9 mouse cellular contexts compared by ENCODE assay signal in genomic region chr17:31557947-31558542, GRCm38 (mm10). TPM values are rescaled to one million over a fixed set of nuclear protein-coding genes. Genes with fewer than 3 reads are reported as not detected.
A peak's percentile ranks its signal among the peaks of the same experiment; 100 is the strongest.
DNase-seq lines count a peak whose midpoint lies in the region; ATAC-seq and TF ChIP-seq lines count a peak whose summit lies in the region.
"Had no signal": no experiment of that assay in that cellular context is flagged by ENCODE, and none has a peak within 500 bp of the region (broad histone marks: within the 10 kb centered on the region; RNA-seq: fewer than 3 reads in every experiment).

No protein-coding gene starts in this region.

- peaks cover 11% of the 10 kb centered on the region for H3K4me1 ChIP-seq in forebrain, embryonic 14.5 days (ENCODE audit: control insufficient read depth, insufficient read depth, low read length)
- H3K4me1 ChIP-seq in liver, postnatal 0 days (ENCODE audit: insufficient read depth), result peaks cover 11% of the 10 kb centered on the region

- DNase-seq in embryo, embryonic 11 days, result peak; percentile 27
- no peak for DNase-seq in embryo, embryonic 10 days (ENCODE audit: low spot score)
- DNase-seq in CD4-positive helper T cell, adult 2 months (ENCODE audit: low read depth, low spot score), result peak; percentile 41
- DNase-seq in forebrain, embryonic 14.5 days (ENCODE audit: low spot score), result no peak
- no peak for DNase-seq in liver, postnatal 0 days
- no peak for DNase-seq in spleen, adult 12 weeks (ENCODE audit: low spot score)
- no peak for DNase-seq in cerebellum, adult 9-10 months
- no peak for DNase-seq in left cerebral cortex, postnatal 10 days (ENCODE audit: extremely low spot score in 1 of 2, low spot score in 2 of 2)
- DNase-seq: cerebellum, adult 2 months had no signal

- no peaks in the 10 kb centered on the region for H3K9me3 ChIP-seq in forebrain, embryonic 14.5 days (replicated peaks; ENCODE audit: control insufficient read depth, low read length)
- no peaks in the 10 kb centered on the region for H3K9me3 ChIP-seq in liver, postnatal 0 days (ENCODE audit: low read length)

- intact Hi-C loops in left cerebral cortex, postnatal 10 days (cut with DNase I), result no loop called here

- no peak for TF ChIP-seq CTCF in liver, postnatal 0 days (IDR thresholded peaks at IDR 0.05; ENCODE audit: low read depth)

- 0 out of 2 replicates have a peak overlapping the region, but pooled peaks have one; percentile 17 for H3K9ac ChIP-seq in forebrain, embryonic 14.5 days (ENCODE audit: low read length)
- H3K9ac ChIP-seq in liver, postnatal 0 days (replicated peaks), result no peak overlapping the region

- H3K27me3 ChIP-seq in forebrain, embryonic 14.5 days (replicated peaks; ENCODE audit: control insufficient read depth, insufficient read depth, low read length), result no peaks in the 10 kb centered on the region
- H3K27me3 ChIP-seq in liver, postnatal 0 days (ENCODE audit: insufficient read depth, low read length), result no peaks in the 10 kb centered on the region

- no peak overlapping the region for H3K4me2 ChIP-seq in forebrain, embryonic 14.5 days (ENCODE audit: low read length)
- peak overlapping the region; percentile 44 for H3K4me2 ChIP-seq in liver, postnatal 0 days (ENCODE audit: low read depth, low read length)

- H3K36me3 ChIP-seq in forebrain, embryonic 14.5 days (ENCODE audit: control insufficient read depth, insufficient read depth, low read length), result no peaks in the 10 kb centered on the region
- H3K36me3 ChIP-seq in liver, postnatal 0 days (replicated peaks; ENCODE audit: insufficient read depth, low read length), result no peaks in the 10 kb centered on the region

- H3K27ac ChIP-seq in forebrain, embryonic 14.5 days (ENCODE audit: low read depth, low read length), result peak overlapping the region; percentile 60
- H3K27ac ChIP-seq in liver, postnatal 0 days (ENCODE audit: low read depth), result peak overlapping the region; percentile 48

- 85% methylated on average over 10 of the region's 10 CpGs for WGBS in forebrain, embryonic 14.5 days
- WGBS in liver, postnatal 0 days (ENCODE audit: insufficient replicate concordance), result 78% methylated on average over 10 of the region's 10 CpGs

- no peak for TF ChIP-seq EP300 in liver, postnatal 0 days (IDR thresholded peaks at IDR 0.05; ENCODE audit: low read depth)

- ATAC-seq in forebrain, embryonic 14.5 days, result no peak
- ATAC-seq in liver, postnatal 0 days, result peak; percentile 12; the same call in 1 of the 2 replicates

- no peak overlapping the region for H3K4me3 ChIP-seq in forebrain, embryonic 14.5 days (ENCODE audit: low read depth, low read length)
- no peak overlapping the region for H3K4me3 ChIP-seq in liver, postnatal 0 days (ENCODE audit: low read depth, low read length)

RNA-seq across cellular contexts. Expression of gene Pknox1, which starts 6.5 kb away (rescaled TPM):
- polyA plus RNA-seq in forebrain, embryonic 14.5 days (2014; fragmentation: Nextera tagmentation; extraction: Ambion mirVana), result 36.4 and 36.8 TPM in 2 replicates
- 5.5 and 6.1 TPM in 2 replicates for polyA plus RNA-seq in liver, postnatal 0 days (2015; fragmentation: Nextera tagmentation; extraction: Ambion mirVana)
- total RNA-seq in left cerebral cortex, postnatal 10 days (2021), result 10 to 100 TPM; 14.1 to 14.4 TPM

RNA-seq across cellular contexts. Expression of gene Ndufv3, which starts 38.1 kb away (rescaled TPM):
- 377 and 457 TPM in 2 replicates for polyA plus RNA-seq in forebrain, embryonic 14.5 days (2014; fragmentation: Nextera tagmentation; extraction: Ambion mirVana)
- polyA plus RNA-seq in liver, postnatal 0 days (2015; fragmentation: Nextera tagmentation; extraction: Ambion mirVana), result 213 and 215 TPM in 2 replicates
- total RNA-seq in left cerebral cortex, postnatal 10 days (2021), result 100 to 1,000 TPM; 329 to 338 TPM

RNA-seq across cellular contexts. Expression of gene Wdr4, which starts 38.3 kb away (rescaled TPM):
- 31.3 and 34.3 TPM in 2 replicates for polyA plus RNA-seq in forebrain, embryonic 14.5 days (2014; fragmentation: Nextera tagmentation; extraction: Ambion mirVana)
- 8.9 and 10.0 TPM in 2 replicates for polyA plus RNA-seq in liver, postnatal 0 days (2015; fragmentation: Nextera tagmentation; extraction: Ambion mirVana)
- total RNA-seq in left cerebral cortex, postnatal 10 days (2021), result 10 to 100 TPM; 29.4 to 38.2 TPM

Comparison
In these comparisons a context has a peak if more than half of its experiments do, and no peak if none do; other contexts are left out.
1. DNase-seq: peak in embryo, embryonic 11 days (single experiment) and CD4-positive helper T cell, adult 2 months (single experiment); none in embryo, embryonic 10 days (single experiment), forebrain, embryonic 14.5 days (single experiment), liver, postnatal 0 days (single experiment), spleen, adult 12 weeks (single experiment), cerebellum, adult 9-10 months (single experiment) and left cerebral cortex, postnatal 10 days (0 of 2).